Mouse (Mus musculus): ENCODE measurements around the gene Ralgds. TPM values are rescaled to one million over a fixed set of nuclear protein-coding genes. Genes with fewer than 3 reads are reported as not detected.
"Not testable (repeated sequence)": the region's sequence is repeated elsewhere in the genome, so short reads cannot be mapped to it uniquely, and the experiment has no call there.

Gene Ralgds
- polyA plus RNA-seq (2016; fragmentation: Nextera tagmentation; extraction: Ambion mirVana): 48.5 and 67.5 TPM in 2 replicates

GRCm38 (mm10) chr2:28512798-28513401, at the start of gene Ralgds:
Gene Ralgds, plus strand, starts transcription at chr2:28513125.
- Histone ChIP-seq H3K27ac (peak within 1 kb of the TSS; percentile 92), H3K9me3 (no peaks in the 10 kb centered on the region), H3K4me1 (replicated peaks) (peaks cover 50% of the 10 kb centered on the region), H3K4me3 (peak within 1 kb of the TSS; percentile 89), H3K36me3 (peaks cover 24% of the 10 kb centered on the region), H3K27me3 (ENCODE audit: insufficient read depth, poor library complexity, severe bottlenecking) (peaks cover 3% of the 10 kb centered on the region; the same call in 1 of the 2 replicates)
- WGBS: under 1% methylated on average over 71 of the region's 71 CpGs
- peak; percentile 78 for DNase-seq (ENCODE audit: low spot score)

- H3K27me3 ChIP-seq (ENCODE audit: insufficient read depth, poor library complexity, severe bottlenecking): peaks cover 19% of the 10 kb centered on the region
These were observed 49.0 kb upstream of the Ralgds start for GRCm38 (mm10) chr2:28463919-28464318.

GRCm38 (mm10) chr2:28464919-28465318, 48.0 kb upstream of the Ralgds start:
- Histone ChIP-seq H3K27me3 (ENCODE audit: insufficient read depth, poor library complexity, severe bottlenecking) (peaks cover 19% of the 10 kb centered on the region), H3K4me3 (no peak overlapping the region), H3K9me3 (no peaks in the 10 kb centered on the region), H3K27ac (no peak overlapping the region), H3K36me3 (peaks cover 12% of the 10 kb centered on the region), H3K4me1 (replicated peaks) (peaks cover 37% of the 10 kb centered on the region)
- DNase-seq (ENCODE audit: low spot score): no peak
- 78% methylated on average over 9 of the region's 9 CpGs for WGBS

More at GRCm38 (mm10) chr2:28463919-28464318, 49.0 kb upstream of the Ralgds start:
- peak; percentile 66 for DNase-seq (ENCODE audit: low spot score)
- Histone ChIP-seq H3K9me3 (no peaks in the 10 kb centered on the region), H3K4me1 (replicated peaks) (peaks cover 35% of the 10 kb centered on the region), H3K27ac (no peak overlapping the region), H3K4me3 (no peak overlapping the region), H3K36me3 (peaks cover 2% of the 10 kb centered on the region)
- 47% methylated on average over 3 of the region's 3 CpGs for WGBS

- Histone ChIP-seq H3K9me3 (no peaks in the 10 kb centered on the region), H3K27ac (peak within 1 kb of the TSS; percentile 73), H3K36me3 (peaks cover 23% of the 10 kb centered on the region), H3K27me3 (ENCODE audit: insufficient read depth, poor library complexity, severe bottlenecking) (peaks cover 19% of the 10 kb centered on the region), H3K4me1 (replicated peaks) (peaks cover 37% of the 10 kb centered on the region), H3K4me3 (peak within 1 kb of the TSS; percentile 50)
- DNase-seq (ENCODE audit: low spot score): peak; percentile 80
- 6% methylated on average over 25 of the region's 25 CpGs for WGBS
These were observed 46.9 kb upstream of the Ralgds start, which contains the start of gene 1700007K13Rik for GRCm38 (mm10) chr2:28465836-28466518. Gene 1700007K13Rik, minus strand, starts transcription at chr2:28466332.

- Histone ChIP-seq H3K36me3 (peaks cover 43% of the 10 kb centered on the region), H3K9me3 (peaks cover 8% of the 10 kb centered on the region; the same call in 1 of the 2 replicates), H3K4me1 (replicated peaks) (peaks cover 37% of the 10 kb centered on the region), H3K27me3 (ENCODE audit: insufficient read depth, poor library complexity, severe bottlenecking) (peaks cover 19% of the 10 kb centered on the region), H3K27ac (peak within 1 kb of the TSS; percentile 97), H3K4me3 (peak within 1 kb of the TSS; percentile 99)
- WGBS: under 1% methylated on average over 52 of the region's 52 CpGs
- peak; percentile 91 for DNase-seq (ENCODE audit: low spot score)
These were observed 45.0 kb upstream of the Ralgds start, which contains the start of gene Mrps2 for GRCm38 (mm10) chr2:28467860-28468485. Gene Mrps2, plus strand, starts transcription at chr2:28468066.

GRCm38 (mm10) chr2:28468486-28469225, 44.3 kb upstream of the Ralgds start:
- peaks cover 37% of the 10 kb centered on the region for H3K4me1 ChIP-seq (replicated peaks)
- H3K36me3 ChIP-seq: peaks cover 47% of the 10 kb centered on the region
- WGBS: 56% methylated on average over 18 of the region's 18 CpGs
- H3K4me3 ChIP-seq: peak overlapping the region; percentile 99
- no peak for DNase-seq (ENCODE audit: low spot score)
- H3K9me3 ChIP-seq: peaks cover 11% of the 10 kb centered on the region; the same call in 1 of the 2 replicates
- peaks cover 19% of the 10 kb centered on the region for H3K27me3 ChIP-seq (ENCODE audit: insufficient read depth, poor library complexity, severe bottlenecking)
- H3K27ac ChIP-seq: peak overlapping the region; percentile 97

GRCm38 (mm10) chr2:28469461-28469860, 43.5 kb upstream of the Ralgds start:
- WGBS: 97% methylated on average over 14 of the region's 14 CpGs
- H3K4me1 ChIP-seq (replicated peaks): peaks cover 37% of the 10 kb centered on the region
- H3K36me3 ChIP-seq: peaks cover 47% of the 10 kb centered on the region
- H3K27me3 ChIP-seq (ENCODE audit: insufficient read depth, poor library complexity, severe bottlenecking): peaks cover 16% of the 10 kb centered on the region
- no peak overlapping the region for H3K27ac ChIP-seq
- no peak for DNase-seq (ENCODE audit: low spot score)
- H3K4me3 ChIP-seq: no peak overlapping the region
- peaks cover 11% of the 10 kb centered on the region; the same call in 1 of the 2 replicates for H3K9me3 ChIP-seq

- peaks cover 47% of the 10 kb centered on the region for H3K36me3 ChIP-seq
- H3K4me1 ChIP-seq (replicated peaks): peaks cover 27% of the 10 kb centered on the region
- H3K27me3 ChIP-seq (ENCODE audit: insufficient read depth, poor library complexity, severe bottlenecking): peaks cover 5% of the 10 kb centered on the region; the same call in 1 of the 2 replicates
- 88% methylated on average over 2 of the region's 2 CpGs for WGBS
- H3K27ac ChIP-seq: no peak overlapping the region
- peaks cover 11% of the 10 kb centered on the region; the same call in 1 of the 2 replicates for H3K9me3 ChIP-seq
- H3K4me3 ChIP-seq: no peak overlapping the region
- no peak for DNase-seq (ENCODE audit: low spot score)
These were observed 42.3 kb upstream of the Ralgds start for GRCm38 (mm10) chr2:28470591-28470990.

GRCm38 (mm10) chr2:28472011-28472410, 40.9 kb upstream of the Ralgds start:
- 90% methylated on average over 8 of the region's 8 CpGs for WGBS
- H3K27me3 ChIP-seq (ENCODE audit: insufficient read depth, poor library complexity, severe bottlenecking); H3K4me3 ChIP-seq; H3K27ac ChIP-seq; DNase-seq (ENCODE audit: low spot score): not testable (repeated sequence)
- H3K9me3 ChIP-seq: peaks cover 11% of the 10 kb centered on the region; the same call in 1 of the 2 replicates
- H3K36me3 ChIP-seq: peaks cover 47% of the 10 kb centered on the region
- peaks cover 15% of the 10 kb centered on the region for H3K4me1 ChIP-seq (replicated peaks)

- WGBS: 87% methylated on average over 5 of the region's 5 CpGs
- not testable (repeated sequence) for H3K27me3 ChIP-seq (ENCODE audit: insufficient read depth, poor library complexity, severe bottlenecking); H3K9me3 ChIP-seq; H3K36me3 ChIP-seq; H3K4me3 ChIP-seq; DNase-seq (ENCODE audit: low spot score); H3K27ac ChIP-seq; H3K4me1 ChIP-seq (replicated peaks)
These were observed 34.9 kb upstream of the Ralgds start for GRCm38 (mm10) chr2:28477993-28478392.

- no peak for DNase-seq (ENCODE audit: low spot score)
- WGBS: 85% methylated on average over 20 of the region's 20 CpGs
- H3K27ac ChIP-seq: no peak overlapping the region
- no peaks in the 10 kb centered on the region for H3K9me3 ChIP-seq
- no peaks in the 10 kb centered on the region for H3K36me3 ChIP-seq
- no peaks in the 10 kb centered on the region for H3K4me1 ChIP-seq (replicated peaks)
- no peak overlapping the region for H3K4me3 ChIP-seq
- no peaks in the 10 kb centered on the region for H3K27me3 ChIP-seq (ENCODE audit: insufficient read depth, poor library complexity, severe bottlenecking)
These were observed 33.4 kb upstream of the Ralgds start for GRCm38 (mm10) chr2:28479208-28480204.
